Mouse (Mus musculus) WW6 (cell line): ENCODE measurements around the gene Mydgf.

Experiments
- DNase-seq: peaks from one replicate; pipeline ENCODE4 v3.0.0-alpha.2; 2013; ENCODE audit warnings: low read depth, low spot score

The Mydgf gene

DNA sequence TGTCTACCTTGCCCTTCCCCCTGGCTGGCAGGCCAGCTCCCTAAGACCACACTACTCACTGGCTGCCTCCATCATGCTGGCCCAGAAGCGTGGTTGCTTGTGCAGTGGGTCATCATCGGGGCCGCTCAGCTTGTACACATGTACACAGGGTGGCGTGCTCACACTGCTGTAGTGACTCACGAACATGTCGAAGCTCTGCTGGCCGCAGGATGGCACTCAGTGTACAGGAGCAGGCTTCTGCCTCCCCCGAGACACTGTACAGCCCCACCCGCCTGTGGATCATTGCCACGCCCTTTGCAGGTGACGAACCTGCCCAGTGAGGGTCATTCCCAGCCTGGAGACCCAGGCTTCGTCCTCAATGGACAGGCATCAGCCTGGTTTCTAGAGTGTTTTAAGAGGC is 10.6 kb upstream of the Mydgf start:
- no peak for DNase-seq

GRCm38 (mm10) chr17:56191266-56191665 is 7.5 kb upstream of the Mydgf start:
- no peak for DNase-seq

- DNase-seq: no peak
These were observed 1.8 kb upstream of the Mydgf start for GRCm38 (mm10) chr17:56185281-56186141.

- DNase-seq: no peak
These were observed 604 bp downstream of the Mydgf start for GRCm38 (mm10) chr17:56182975-56183657.

GRCm38 (mm10) chr17:56175416-56175815 is 8.3 kb downstream of the Mydgf start:
- DNase-seq: no peak

DNA sequence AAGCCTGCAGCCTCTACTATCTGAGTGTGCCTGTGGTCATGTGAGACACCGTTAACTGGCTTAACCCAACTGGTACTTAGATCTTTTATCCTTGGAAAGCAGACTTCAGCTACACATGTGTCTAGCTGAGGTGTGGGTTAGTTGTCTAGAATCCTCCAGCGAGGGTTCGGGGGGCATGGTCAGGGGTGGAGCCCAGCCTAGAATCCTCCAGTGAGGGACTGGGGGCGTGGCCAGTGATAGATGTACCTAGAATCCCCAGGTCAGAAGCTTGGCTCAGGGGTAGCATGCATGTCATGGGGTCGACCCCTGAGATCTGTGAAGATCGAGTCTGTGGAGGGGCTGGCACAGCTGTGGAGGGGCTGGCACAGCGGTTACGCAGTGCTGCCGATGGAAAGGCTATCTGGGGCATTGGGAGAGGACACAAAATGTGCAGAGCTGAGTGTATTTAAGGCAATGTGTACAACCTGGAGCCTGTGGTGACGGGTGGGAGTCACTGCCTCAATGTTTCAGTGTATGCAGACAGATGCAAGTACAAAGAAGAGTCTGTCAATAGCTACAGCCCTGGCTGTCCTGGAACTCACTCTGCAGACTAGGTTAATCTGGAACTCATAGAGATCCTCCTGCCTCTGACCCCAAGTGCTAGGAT is 10.2 kb downstream of the Mydgf start:
- no peak for DNase-seq

- no peak for DNase-seq
These were observed 11.8 kb downstream of the Mydgf start for GRCm38 (mm10) chr17:56171881-56172280.

- DNase-seq: no peak
These were observed 12.3 kb downstream of the Mydgf start for GRCm38 (mm10) chr17:56171456-56171855.

DNA sequence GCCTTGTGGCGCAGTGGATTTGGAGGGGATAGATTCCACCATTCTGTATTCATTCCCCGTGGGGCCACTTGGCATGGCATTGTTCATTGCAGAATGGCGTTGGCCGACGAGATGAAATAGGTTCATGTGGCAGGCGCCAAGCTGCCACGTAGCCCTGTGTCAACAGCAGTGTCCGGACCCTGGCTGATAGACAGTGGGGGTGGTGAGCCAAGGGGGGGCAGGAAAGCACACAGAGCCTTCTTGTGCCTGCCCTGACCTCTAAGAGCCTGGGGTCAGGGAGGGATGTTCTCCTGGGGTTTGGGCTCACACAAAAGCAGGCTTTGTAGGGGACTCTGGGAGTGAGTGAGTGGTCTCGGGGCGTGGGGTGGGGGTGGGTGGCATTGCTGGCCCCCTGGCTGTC is 13.1 kb downstream of the Mydgf start:
- no peak for DNase-seq

DNA sequence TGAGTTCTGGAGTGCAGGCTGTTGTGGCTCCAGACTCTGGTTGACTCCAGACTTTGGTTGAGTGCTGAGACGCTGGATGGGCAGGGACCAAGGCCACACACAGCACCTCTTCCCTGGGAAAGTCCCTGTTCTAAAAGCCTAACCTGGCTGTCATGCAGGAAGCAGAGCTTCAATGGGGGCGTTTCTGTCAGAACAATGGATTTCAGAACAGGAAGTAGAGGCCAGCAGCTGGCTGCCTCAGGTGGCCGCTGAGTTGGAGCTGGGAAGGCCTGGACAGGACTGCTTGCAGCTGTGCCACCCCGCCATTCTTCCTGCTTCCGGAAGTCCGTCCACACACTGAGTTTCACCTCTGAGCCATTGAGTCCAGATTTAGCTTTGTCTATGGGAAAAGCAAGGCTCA is 13.9 kb downstream of the Mydgf start:
- DNase-seq: no peak

- no peak for DNase-seq
These were observed 18.0 kb downstream of the Mydgf start for GRCm38 (mm10) chr17:56165671-56166070.

GRCm38 (mm10) chr17:56164510-56164909 is 19.2 kb downstream of the Mydgf start:
- DNase-seq: no peak

GRCm38 (mm10) chr17:56163523-56164102 is 20.1 kb downstream of the Mydgf start:
- DNase-seq: no peak

DNA sequence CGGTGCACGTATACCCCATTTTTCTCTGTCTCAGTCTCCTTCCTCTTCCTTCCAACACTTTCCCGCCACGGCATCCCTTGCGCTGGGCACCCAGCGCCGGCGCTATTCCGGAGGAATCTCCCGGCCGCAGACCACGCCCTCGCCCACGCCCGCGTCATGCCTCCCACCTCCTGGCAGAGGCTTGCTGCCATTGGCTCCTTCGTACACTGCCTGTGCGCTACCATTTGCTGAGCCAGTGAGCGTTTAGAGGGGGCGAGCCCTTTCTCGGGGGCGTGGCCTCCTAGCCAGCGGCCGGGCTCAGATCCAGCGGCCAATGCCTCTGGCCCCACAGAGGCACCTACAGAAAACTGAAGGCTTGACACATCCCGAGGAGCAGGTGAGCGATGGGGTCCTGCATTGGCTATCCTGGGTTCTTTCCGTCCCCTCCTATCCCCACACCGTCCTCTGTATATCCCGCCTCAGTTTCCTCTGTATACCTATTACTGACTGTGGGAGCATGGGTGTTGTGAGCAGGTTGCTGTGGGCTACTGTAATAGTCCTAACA is 21.4 kb downstream of the Mydgf start, which contains the start of gene Tnfaip8l1:
Tnfaip8l1 (plus strand) TSS at position 247 of the 544 bp plus-strand sequence.
- peak; percentile 83 for DNase-seq

DNA sequence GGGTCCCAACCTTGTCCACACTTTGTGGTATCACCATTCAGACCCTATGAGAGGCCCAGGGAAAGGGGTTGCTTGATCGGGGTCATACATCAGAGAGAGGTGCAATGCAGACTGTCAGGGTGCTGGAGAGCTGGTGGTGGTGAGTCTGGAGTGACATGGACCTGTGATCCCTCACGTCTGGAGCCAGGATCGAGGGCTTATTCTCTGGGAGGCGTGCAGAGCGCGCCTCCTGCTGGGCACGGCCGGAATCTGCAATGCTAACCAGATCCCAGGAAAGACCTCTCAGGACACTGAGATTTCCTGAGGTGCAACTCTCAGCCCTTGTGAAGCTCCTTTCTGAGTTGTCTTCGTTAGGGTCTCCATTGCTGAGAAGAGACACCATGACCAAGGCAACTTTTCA is 24.0 kb downstream of the Mydgf start:
- peak; percentile 61 for DNase-seq

DNA sequence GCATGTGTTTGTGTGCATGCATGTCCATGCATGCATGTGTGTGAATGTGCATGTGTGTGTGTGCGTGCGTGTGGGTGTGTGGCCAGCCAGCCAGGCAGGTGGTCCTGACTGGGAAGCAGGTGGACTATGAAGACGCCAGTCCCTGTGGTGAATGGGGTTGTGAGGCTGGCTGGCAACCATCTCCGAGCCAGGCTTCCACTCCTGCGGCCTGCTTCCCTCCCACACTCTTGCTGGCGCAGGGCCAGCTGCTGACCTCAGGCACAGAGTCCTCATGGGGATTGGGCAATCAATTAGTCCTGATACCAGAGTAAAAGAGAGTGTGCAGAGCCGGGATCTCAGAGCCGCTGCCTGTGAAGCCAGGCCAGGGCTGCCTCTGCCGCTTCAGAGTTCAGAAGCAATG is 30.1 kb downstream of the Mydgf start:
- DNase-seq: no peak

DNA sequence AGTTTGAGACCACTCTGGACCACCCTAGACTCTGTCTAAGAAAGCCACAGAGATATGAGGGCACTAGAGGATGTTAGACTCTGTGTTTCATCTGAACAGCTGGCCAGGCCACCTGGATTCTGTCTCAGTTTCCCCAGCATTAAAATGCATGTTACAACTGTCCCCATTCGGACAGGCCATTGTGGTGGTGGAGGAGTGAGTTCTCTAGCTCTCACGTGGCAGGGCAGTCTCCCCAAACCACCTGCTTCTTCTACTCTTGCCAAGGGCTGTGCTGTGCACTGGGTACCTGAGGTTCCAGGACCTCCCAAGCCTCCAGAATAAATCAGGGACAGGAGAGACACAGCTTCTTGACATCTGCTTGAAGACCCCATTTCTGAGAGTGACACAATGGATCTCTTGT is 33.8 kb downstream of the Mydgf start:
- DNase-seq: no peak

GRCm38 (mm10) chr17:56148790-56149618 is 34.7 kb downstream of the Mydgf start:
- DNase-seq: no peak

DNA sequence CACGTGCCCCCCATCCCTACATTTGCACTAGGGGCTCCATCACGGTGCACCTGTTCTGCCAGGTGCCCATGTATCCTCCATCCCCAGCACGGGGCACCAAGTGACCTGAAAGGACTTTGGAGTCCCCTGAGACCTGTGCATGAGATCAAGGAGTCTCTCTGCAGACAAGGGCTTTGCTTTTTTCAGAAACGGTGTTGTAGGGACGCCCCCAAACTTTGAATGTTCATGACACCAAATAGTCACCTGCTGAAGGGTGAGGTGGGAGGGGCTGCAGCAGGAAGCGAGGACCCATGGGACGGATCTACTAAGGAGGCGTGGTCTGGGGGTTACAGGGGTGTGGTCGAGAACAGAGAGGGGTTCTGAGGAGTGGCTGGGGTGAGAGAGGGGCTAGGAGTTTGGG is 35.4 kb downstream of the Mydgf start:
- no peak for DNase-seq

GRCm38 (mm10) chr17:56147420-56147819 is 36.3 kb downstream of the Mydgf start:
- DNase-seq: no peak

DNA sequence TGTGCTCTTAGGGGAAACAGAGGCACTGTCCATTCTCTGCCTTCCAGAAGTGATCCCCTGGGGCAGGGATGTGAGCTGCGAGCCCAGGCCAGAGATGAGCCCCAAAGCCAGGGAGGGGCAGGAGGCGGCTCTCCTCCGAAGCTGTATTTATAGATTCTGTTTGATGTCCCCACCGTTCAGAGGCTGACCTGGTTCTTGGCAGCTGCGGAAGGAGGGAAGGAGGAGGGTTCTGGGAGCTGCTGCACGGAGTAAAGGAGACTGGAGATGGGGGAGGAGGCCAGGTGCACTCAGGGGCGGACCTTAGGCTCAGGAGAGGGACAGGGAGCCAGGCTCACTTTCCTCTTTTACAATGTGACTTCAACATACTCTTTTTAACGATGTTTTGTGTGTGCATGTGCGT is 37.6 kb downstream of the Mydgf start:
- DNase-seq: no peak
